Mouse (Mus musculus) limb, embryonic 14.5 days (tissue): Measurements from ENCODE around the gene Trim44. TPM values are rescaled to one million over a fixed set of nuclear protein-coding genes. Genes with fewer than 3 reads are reported as not detected.

Source experiments
- ATAC-seq: fragments of 200-750 bp; cut with Nextera tagmentation; 2 replicates; pipeline ENCODE4 v1.8.0; 2017; ENCODE audit warnings: low read depth, moderate number of reproducible peaks, moderate TSS enrichment; ENCODE audit not compliant: low FRiP score
- DNase-seq: peaks from one replicate; pipeline ENCODE4 v3.0.0-alpha.2; 2015; ENCODE audit warnings: low spot score
- H3K27ac ChIP-seq: fragments of 300-500 bp; sonication (generic); replicated peaks from 2 replicates; pipeline ENCODE4 v1.5.1; 2014; ENCODE audit warnings: low read depth, mild to moderate bottlenecking, low read length, moderate library complexity, mixed read lengths
- H3K27me3 ChIP-seq: fragments of 300-500 bp; sonication (generic); 2 replicates; pipeline ENCODE4 v1.6.1; 2014; ENCODE audit warnings: low read length, mixed read lengths; ENCODE audit not compliant: control insufficient read depth, insufficient read depth
- H3K36me3 ChIP-seq: fragments of 300-500 bp; sonication (generic); 2 replicates; pipeline ENCODE4 v1.6.1; 2014; ENCODE audit warnings: mild to moderate bottlenecking, low read length, moderate library complexity, mixed read lengths; ENCODE audit not compliant: control insufficient read depth, insufficient read depth
- H3K4me1 ChIP-seq: fragments of 300-500 bp; sonication (generic); 2 replicates; pipeline ENCODE4 v1.6.1; 2014; ENCODE audit warnings: antibody characterized with exemption, low read length, mixed read lengths; ENCODE audit not compliant: control insufficient read depth, insufficient read depth
- H3K4me2 ChIP-seq: fragments of 300-500 bp; sonication (generic); replicated peaks from 2 replicates; pipeline ENCODE4 v1.6.1; 2014; ENCODE audit warnings: low read depth, mild to moderate bottlenecking, low read length, moderate library complexity; ENCODE audit not compliant: severe bottlenecking
- H3K4me3 ChIP-seq: fragments of 300-500 bp; sonication (generic); replicated peaks from 2 replicates; pipeline ENCODE4 v1.5.1; 2014; ENCODE audit warnings: low read length
- H3K9ac ChIP-seq: fragments of 300-500 bp; sonication (generic); 2 replicates; pipeline ENCODE4 v1.6.1; 2014; ENCODE audit warnings: mild to moderate bottlenecking, low read depth, low read length, moderate library complexity; ENCODE audit not compliant: severe bottlenecking
- H3K9me3 ChIP-seq: fragments of 300-500 bp; sonication (generic); 2 replicates; pipeline ENCODE4 v1.6.1; 2016; ENCODE audit warnings: low read length; ENCODE audit not compliant: control insufficient read depth
- POLR2A ChIP-seq: fragments of 200-500 bp; IDR thresholded peaks from 2 replicates; pipeline ENCODE4 v1.8.0; 2012; ENCODE audit warnings: inconsistent platforms, mild to moderate bottlenecking, moderate library complexity, borderline replicate concordance; ENCODE audit not compliant: insufficient read depth, insufficient read length; ENCODE audit errors: extremely low read depth
- WGBS: fragments of 180-500 bp; shearing (Covaris S2); extraction: QIAGEN DNeasy Blood & Tissue Kit; methylation state at CpG from one replicate; pipeline ENCODE4 v1.1.7; 2014; 5-methylcytosine and 5-hydroxymethylcytosine counted together
- polyA plus RNA-seq, 2 experiments: library from polyadenylated mRNA; depleted of rRNA in 1 of 2; stranded (reverse) in 1 of 2; unstranded in 1 of 2; fragments of >200 nt; fragmentation: Nextera tagmentation in 1 of 2; extraction: Ambion mirVana in 1 of 2; gene quantifications; 2 replicates each; pipeline versions ENCODE4 v1.2.1 to v1.2.3; 2012 to 2014

Gene Trim44
- polyA plus RNA-seq, 2 experiments, result 36.4 to 69.7 TPM

- TF ChIP-seq POLR2A, result no peak
- ATAC-seq, result no peak
- Histone ChIP-seq H3K9me3 (no peaks in the 10 kb centered on the region), H3K4me2 (no peak overlapping the region), H3K36me3 (peaks cover 12% of the 10 kb centered on the region), H3K27ac (no peak overlapping the region), H3K4me1 (peaks cover 1% of the 10 kb centered on the region; the same call in 1 of the 2 replicates), H3K4me3 (no peak overlapping the region), H3K27me3 (no peaks in the 10 kb centered on the region), H3K9ac (no peak overlapping the region)
- no peak for DNase-seq
- 87% methylated on average over 1 of the region's 1 CpGs for whole genome bisulfite sequencing
Measured at GRCm38 (mm10) chr2:102378381-102378780, 29.2 kb downstream of the Trim44 start.

DNA sequence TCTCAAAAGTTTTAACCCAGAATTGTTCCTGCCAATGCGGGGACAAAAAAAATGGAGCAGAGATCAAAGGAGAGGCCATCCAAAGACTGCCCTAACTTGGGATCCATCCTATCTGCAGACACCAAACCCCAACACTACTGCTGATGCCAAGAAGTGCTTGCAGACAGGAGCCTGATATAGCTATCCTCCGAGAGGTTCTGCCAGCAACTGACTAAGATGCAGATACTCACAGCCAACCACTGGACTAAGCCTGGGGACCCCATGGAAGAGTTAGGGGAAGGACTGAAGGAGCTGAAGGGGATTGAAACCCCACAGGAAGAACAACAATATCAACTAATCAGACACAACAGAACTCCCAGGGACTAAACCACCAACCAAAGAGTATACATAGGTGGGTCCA is 30.3 kb downstream of the Trim44 start:
- WGBS, result 96% methylated on average over 2 of the region's 2 CpGs
- H3K4me2 ChIP-seq, result no peak overlapping the region
- H3K27me3 ChIP-seq, result no peaks in the 10 kb centered on the region
- DNase-seq, result no peak
- no peak for ATAC-seq
- H3K9ac ChIP-seq, result no peak overlapping the region
- no peak overlapping the region for H3K27ac ChIP-seq
- no peak for TF ChIP-seq POLR2A
- no peaks in the 10 kb centered on the region for H3K9me3 ChIP-seq
- peaks cover 12% of the 10 kb centered on the region for H3K36me3 ChIP-seq
- no peak overlapping the region for H3K4me3 ChIP-seq
- no peaks in the 10 kb centered on the region for H3K4me1 ChIP-seq

GRCm38 (mm10) chr2:102373406-102374105 is 34.1 kb downstream of the Trim44 start:
- H3K4me1 ChIP-seq, result no peaks in the 10 kb centered on the region
- H3K4me3 ChIP-seq, result no peak overlapping the region
- no peaks in the 10 kb centered on the region for H3K9me3 ChIP-seq
- 75% methylated on average over 3 of the region's 3 CpGs for WGBS
- H3K36me3 ChIP-seq, result peaks cover 6% of the 10 kb centered on the region; the same call in 1 of the 2 replicates
- no peaks in the 10 kb centered on the region for H3K27me3 ChIP-seq
- no peak for ATAC-seq
- DNase-seq, result no peak
- no peak overlapping the region for H3K4me2 ChIP-seq
- TF ChIP-seq POLR2A, result no peak
- no peak overlapping the region for H3K27ac ChIP-seq
- no peak overlapping the region for H3K9ac ChIP-seq

GRCm38 (mm10) chr2:102372690-102373089 is 34.9 kb downstream of the Trim44 start:
- no peak overlapping the region for H3K27ac ChIP-seq
- DNase-seq (no peak), ATAC-seq (no peak)
- H3K4me2 ChIP-seq, result no peak overlapping the region
- H3K4me1 ChIP-seq, result no peaks in the 10 kb centered on the region
- no peak overlapping the region for H3K4me3 ChIP-seq
- H3K9me3 ChIP-seq, result no peaks in the 10 kb centered on the region
- no peak for TF ChIP-seq POLR2A
- peaks cover 6% of the 10 kb centered on the region; the same call in 1 of the 2 replicates for H3K36me3 ChIP-seq
- H3K9ac ChIP-seq, result no peak overlapping the region
- H3K27me3 ChIP-seq, result no peaks in the 10 kb centered on the region

DNA sequence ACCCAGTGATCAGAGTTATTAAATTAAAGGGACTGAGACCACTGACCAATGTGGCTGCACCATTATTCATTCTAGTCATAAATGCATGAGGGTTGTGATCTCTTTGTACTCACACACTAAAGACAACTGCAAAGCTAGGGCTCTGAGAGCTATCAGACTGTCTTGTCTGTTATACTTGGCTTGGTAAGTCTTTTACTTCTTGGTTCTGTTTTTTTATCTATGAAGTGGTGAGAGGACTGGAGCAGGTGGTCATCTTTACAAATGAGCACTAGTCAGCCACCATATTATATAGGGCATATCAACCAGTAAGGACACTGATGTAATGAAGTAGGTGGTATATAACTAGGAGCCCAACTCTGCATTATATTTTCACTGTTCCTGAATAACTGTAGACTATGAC is 36.3 kb downstream of the Trim44 start:
- H3K4me1 ChIP-seq, result no peaks in the 10 kb centered on the region
- DNase-seq (no peak), ATAC-seq (no peak)
- H3K36me3 ChIP-seq, result no peaks in the 10 kb centered on the region
- no peak overlapping the region for H3K27ac ChIP-seq
- H3K9ac ChIP-seq, result no peak overlapping the region
- no peak for TF ChIP-seq POLR2A
- H3K4me2 ChIP-seq, result no peak overlapping the region
- no peaks in the 10 kb centered on the region for H3K9me3 ChIP-seq
- no peak overlapping the region for H3K4me3 ChIP-seq
- H3K27me3 ChIP-seq, result no peaks in the 10 kb centered on the region

DNA sequence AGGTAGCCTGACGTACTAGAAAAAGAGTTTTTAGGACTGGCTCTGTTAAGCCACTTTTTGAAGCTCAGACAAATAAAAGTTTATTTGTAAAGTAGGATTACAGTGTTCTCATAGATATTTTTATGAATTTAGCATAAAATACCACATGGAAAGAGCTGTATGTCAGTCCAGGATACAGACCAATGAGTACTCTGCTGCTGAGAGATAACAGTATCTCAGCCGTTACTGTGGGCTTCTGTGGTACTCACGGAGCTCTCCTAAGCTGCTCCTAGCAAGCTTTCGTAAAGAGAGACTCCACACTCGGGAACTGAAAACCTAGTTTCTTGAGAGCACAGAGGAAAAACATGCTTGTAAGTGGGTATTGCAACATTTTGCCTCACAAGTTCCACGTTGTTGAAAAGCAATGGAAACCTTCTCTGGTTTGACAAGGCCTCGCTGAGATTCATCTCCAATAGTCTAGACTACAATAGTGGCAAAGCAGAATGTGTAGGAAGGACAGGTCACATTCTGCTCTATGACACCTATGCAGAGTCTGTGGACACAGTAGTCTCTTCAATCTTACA is 41.6 kb downstream of the Trim44 start:
- no peak for ATAC-seq
- Histone ChIP-seq H3K4me2 (no peak overlapping the region), H3K36me3 (no peaks in the 10 kb centered on the region), H3K9ac (no peak overlapping the region), H3K4me3 (no peak overlapping the region), H3K4me1 (no peaks in the 10 kb centered on the region), H3K27ac (no peak overlapping the region), H3K27me3 (no peaks in the 10 kb centered on the region), H3K9me3 (no peaks in the 10 kb centered on the region)
- 85% methylated on average over 7 of the region's 7 CpGs for WGBS
- no peak for TF ChIP-seq POLR2A
- no peak for DNase-seq
